Mouse (Mus musculus): ENCODE data around the gene Ube2ql1.

Ube2ql1 gene

DNA sequence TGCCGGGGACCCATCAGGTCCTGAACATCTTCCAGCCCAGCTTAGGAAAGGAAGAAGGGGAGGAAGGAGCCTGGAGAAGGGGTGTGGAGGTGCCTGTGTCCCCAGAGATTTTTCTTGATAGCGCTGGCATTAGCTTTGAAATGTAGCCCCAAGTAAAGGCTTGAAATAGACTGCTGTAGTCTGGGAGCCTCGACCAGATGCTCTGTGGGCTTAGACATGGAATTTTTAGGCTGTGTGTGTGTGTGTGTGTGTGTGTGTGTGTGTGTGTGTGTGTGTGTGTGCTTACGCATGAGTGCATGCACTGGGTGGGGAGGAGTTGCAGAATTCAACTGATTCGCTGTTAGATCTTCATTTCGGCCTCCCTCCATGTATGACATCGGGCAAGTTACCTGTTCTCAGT, 31.5 kb downstream of the Ube2ql1 start:
- DNase-seq (ENCODE audit: low read depth, low spot score) = no peak

DNA sequence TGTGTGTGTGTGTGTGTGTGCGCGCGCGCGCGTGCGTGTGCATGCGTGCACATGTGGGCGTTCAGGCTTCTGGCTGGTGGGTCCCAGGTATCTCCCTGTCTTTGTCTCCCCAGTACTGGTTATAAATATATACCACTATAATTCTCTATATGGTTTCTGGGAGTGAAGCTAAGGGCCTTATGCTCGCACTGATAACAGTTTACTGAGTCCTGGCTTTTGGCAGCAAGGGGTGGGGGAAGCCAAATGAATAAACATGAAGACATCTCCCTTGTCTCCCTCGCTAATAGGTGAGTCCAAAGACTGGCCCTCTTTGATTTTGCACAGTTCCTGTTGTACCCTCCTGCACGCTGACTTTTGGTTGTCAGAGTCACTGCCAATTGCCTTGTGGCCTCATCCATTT, 32.2 kb downstream of the Ube2ql1 start:
- no peak for DNase-seq (ENCODE audit: low read depth, low spot score)

DNA sequence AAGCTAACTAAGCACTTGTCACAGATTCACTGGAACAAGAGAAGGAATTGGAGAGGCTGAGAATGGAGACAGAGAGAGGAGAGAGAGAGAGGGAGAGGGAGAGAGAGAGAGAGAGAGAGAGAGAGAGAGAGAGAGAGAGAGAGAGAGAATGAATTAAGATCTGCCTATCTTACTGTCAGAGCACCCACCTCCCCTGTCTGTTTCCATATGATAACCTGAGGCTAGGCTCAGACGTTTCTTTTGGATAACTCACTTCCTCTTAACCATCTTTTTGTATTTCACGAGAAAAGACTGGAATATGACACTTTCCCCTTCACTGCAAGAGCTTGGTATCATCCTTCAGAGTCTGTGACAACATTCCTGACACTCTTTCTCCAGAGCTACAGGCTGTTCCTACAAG, 32.8 kb downstream of the Ube2ql1 start:
- DNase-seq (ENCODE audit: low read depth, low spot score) = no peak

DNA sequence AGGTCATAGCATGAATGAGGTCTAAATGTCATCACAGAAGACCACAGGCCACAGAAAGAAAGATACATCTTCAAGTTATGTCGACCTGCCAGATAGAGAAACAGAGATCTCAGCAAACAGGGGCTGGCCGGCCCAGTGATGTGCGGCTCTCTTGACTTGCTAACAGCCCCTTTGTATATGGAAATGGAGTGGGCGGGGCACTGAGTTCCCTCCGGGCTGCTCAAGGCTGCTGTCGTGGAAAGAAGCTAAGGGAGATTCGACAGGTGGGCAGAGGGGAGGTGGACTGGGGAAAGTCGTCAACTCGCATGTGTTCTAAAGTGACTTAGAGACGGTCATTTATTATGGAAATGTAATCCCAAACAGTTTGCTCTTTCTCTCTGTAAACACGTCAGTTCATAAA, 36.2 kb downstream of the Ube2ql1 start:
- DNase-seq (ENCODE audit: low read depth, low spot score) = peak; percentile 95

DNA sequence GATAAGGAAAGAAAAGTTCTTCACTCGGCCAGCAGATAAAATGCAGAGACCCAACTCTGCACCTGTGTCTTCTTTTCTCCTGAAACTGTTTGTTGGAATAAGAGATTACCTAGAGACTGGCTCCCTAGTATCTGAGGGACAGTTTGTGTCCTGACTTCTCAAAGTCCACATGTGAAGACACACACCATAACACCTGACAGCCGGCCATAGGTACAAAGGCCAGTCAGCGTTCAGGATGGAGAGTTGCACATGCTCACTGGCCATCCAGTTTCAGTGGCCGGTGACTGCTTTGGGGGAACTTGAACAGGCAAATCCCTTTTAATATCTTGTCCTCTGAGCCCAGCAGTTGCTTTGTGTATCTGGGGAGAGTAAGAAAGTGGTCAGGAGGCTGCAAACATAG, 38.3 kb downstream of the Ube2ql1 start:
- no peak for DNase-seq (ENCODE audit: low read depth, low spot score)

DNA sequence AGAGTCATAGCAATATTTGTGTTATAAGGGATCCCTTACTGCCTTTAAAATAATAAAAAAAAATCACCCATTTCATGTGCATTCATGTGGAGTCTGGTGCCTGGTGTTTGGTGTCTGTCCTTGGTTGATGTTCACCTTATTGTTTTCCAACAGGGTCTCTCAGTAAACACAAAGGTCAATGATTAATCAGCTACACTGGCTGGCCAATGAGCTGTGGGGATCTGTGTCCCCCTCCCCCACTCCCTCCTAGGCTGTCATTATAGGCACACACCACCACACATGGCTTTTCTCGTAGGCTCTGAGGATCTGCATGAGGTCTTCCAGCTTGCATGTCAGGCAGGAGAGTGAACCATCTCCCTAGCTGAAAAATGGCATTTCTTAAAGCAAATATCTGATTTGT, 38.9 kb downstream of the Ube2ql1 start:
- no peak for DNase-seq (ENCODE audit: low read depth, low spot score)

DNA sequence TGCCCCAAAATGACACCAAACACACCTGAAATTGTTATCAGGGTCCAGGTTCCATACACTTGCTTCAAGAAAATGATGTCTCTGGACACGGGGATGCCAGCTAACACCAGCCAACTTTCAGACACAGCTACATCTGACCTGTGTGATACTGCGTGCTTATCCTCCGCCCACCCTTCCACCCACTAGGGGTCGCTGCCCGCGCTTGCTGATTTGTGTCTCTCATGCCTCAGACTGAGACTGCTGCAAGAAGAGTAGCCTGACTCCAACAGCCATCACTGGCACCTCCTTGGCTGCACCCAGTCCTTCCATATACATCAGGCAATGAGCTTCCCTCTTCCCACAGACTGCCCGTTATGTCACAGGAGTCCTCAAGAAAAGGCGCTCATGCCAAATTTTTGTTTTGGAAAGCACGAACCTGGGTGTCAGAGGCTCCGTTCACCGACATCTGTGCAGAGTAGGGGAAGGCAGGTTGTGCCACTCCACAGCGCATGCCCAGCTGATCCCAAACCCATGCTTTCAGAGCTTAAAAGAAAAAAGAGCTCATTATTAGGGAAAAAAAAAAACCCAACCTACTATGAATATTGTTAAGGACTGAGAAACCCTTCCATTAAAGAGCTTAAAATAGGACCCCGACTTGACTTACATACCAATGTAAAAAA, 43.2 kb downstream of the Ube2ql1 start:
- DNase-seq (ENCODE audit: low read depth, low spot score) = peak; percentile 89

DNA sequence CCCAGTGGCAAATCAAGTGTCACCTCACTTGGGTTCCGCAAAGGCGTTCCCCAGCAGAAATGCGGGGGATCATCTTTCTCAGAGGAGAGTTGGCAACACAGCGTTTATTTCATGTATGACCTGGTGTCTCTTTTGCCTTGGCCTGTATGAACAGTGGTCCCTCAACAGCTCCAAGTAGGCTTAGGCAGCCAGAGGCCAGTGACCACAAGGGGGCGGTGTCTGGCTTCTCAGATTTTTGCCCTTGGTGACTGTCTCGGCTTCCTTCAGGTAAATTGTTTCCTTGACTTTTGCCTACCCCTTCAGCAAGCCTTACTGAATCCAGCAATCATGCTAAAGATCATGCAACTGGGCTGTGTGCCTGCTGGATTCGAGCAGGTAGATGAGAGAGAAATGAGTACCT, 48.6 kb downstream of the Ube2ql1 start:
- peak; percentile 74 for DNase-seq (ENCODE audit: low read depth, low spot score)

DNA sequence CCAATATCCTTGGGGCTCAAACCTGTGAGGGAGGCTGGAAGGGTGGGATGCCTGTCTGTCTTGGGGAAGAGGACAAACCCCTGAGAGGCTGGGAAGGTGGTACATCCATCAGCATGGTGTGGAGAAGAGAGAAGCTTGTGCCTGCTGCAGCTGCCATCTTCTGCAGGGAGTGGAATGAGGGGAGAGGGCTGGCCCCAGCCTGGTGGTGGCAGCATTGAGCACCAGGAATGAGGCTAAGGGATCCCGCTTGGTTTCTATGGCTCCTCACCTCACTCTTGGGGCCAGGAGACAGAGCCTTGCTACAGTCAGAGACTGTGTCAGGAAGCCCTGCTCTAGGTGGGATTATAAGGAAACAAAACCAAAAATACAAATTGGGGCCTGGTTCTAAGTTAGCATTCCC, 52.7 kb downstream of the Ube2ql1 start:
- no peak for DNase-seq (ENCODE audit: low read depth, low spot score)

DNA sequence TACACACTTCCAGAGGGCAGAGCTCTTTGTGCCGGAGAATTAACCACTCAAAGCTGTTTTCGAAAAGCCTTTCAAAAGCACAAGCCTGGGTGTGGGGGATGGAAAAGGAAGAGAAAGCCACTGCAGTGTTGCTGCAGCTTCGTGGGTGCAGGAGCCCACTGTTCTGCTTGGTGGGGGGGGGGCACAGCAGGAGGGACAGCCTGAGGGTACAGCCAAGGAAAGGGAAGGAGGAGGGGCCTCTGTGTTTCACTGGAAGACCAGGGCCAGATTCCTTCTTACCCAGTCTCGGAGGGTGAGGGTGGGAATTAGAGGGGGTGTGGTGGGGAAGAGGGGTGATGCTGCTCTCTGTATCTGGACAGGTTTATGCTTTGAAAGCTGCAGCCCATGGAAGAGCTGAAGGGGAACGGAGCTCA, 54.3 kb downstream of the Ube2ql1 start:
- DNase-seq (ENCODE audit: low read depth, low spot score) = no peak

DNA sequence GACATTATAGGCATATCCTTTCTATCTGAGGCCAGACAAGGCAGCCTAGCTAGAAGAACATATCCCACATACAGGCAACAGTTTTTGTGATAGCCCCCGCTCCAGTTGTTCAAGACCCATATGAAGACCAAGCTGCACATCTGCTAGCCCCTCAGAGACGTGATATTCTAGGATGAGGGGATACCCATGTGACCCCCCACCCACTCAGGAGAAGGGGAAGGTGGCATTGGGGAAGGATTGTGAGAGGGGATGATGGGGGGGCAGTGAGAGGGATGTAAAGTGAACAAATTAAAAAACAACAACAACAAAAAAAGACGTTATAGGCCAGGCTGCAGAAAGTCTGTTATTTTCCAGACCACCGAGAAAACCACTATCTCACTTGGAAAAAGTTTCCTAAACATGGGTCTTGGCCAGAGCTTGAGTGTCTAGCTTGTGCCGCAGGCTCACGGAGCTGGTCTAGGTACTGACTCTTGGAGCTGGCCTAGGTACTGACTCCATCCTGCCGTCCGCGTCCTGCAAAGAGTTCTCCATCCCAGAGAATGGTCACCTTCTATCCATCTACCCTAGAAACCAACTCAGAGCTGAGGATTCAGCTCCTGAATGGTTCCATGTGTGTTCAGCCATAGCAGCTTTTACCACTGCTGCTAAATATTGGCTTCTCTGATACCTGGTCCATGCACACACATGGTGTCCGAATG, 65.6 kb downstream of the Ube2ql1 start:
- DNase-seq (ENCODE audit: low read depth, low spot score) = peak; percentile 22

DNA sequence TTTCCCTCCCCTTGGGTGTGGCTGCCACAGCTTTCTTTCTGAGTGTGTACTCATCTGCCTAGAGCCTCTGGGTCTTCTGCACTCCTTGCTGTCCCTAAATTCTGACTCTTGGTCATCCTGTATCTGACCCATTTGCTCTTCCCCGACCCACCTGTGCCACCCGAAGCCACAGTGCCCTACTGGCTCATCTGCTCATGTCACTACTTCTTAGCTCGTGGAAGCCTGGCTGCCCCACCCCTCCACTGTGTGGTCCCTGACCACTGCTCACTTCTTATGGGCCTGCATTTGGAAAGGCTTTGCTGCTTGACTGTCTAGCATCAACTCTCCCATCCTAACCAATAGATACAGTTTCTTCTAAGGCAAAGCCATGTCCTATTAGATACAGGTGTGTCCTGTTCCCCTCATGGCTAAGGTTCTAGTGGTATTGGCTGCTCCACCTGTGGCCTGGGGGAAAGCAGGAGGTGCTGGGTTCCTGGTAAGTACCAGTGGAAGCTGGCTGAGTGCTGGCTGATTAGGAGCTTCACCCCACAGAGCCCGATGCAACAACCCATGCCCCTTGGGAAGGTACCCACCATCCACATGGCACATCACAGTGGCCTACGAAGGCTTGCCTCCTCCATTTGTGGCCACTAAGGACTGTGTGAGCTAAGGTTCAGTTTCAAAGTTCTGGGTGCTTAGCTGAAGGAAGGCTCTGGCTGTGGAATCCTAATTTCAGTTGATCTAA, 66.3 kb downstream of the Ube2ql1 start:
- no peak for DNase-seq (ENCODE audit: low read depth, low spot score)

DNA sequence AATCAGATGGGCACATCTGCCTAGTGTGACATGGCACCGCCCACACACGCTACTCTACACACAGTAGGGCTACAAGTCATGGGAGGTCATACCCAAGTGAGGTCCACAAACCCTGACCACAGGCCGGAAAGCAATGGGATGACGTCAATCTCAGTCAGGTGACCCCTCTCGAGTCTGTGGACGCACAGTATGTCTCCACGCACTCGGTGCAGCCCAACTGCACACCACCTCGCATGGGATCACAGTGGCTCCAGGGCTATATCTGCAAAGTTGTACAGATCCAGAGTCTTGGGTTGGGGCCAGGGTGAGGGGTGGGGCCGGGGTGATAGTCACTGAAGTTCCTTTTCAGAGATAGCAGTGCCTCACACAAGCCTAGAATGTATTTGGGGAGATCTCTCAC, 67.1 kb downstream of the Ube2ql1 start:
- DNase-seq (ENCODE audit: low read depth, low spot score) = no peak

DNA sequence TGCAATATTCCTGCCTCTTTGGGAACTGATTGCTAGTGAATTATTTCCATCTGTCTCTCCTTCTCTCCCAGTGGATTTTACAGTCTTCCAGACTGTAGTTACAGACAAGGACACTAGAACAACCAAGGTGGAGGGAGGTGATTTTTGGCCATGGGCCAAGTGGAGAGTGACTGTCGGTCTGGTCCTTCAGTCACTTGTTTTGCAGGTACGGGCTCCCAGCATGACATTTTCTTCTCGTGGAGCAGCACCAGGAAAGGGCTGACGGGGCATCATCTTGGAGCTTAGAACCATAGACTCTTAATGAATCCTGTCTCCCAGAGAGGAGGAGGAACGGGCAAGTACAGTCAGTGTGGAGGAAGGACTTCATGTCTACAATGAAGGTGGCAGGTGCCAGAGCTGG, 67.6 kb downstream of the Ube2ql1 start:
- no peak for DNase-seq (ENCODE audit: low read depth, low spot score)

DNA sequence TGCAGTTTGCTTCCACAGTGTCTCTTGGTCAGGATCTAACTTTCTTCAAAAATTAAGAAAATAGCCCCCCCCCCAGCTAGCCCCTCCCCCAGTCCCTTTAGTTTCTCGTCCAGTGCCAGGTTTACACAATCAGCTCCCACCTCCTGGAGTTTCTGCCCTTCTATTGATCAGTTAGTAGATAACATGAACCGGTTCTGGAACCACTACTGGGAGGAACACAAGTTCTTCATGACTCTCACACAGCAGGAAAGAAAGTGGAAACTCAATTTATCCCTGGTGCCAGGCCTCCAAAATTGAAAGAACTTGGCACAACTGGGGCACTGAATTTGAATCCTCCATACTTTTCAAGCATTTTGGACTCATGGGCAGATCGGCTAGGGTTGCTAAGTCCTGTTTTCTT, 85.2 kb downstream of the Ube2ql1 start:
- no peak for DNase-seq (ENCODE audit: low read depth, low spot score)

All from ZHBTc4 (cell line).